Comparison of ENCODE assay signal across 32 mouse cellular contexts in the genomic region with DNA sequence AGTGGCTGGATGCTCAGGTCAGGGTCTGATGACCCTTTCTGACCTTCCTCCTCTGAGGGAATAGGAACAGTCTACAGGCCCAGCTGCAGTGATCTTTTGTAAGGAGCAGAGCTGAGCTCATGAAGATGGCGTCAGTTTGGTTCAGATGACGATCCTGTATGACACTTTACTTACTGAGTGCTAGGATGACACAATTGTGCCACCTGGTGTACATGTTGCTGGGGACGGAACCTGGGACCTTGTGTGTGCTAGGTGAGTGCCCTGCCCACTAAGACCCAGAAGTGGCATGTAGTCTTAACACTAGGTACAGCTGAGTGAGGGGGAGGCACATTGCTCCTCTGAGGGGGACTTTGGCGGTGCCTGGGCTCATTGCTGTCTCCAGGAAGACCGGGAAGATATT. TPM values are rescaled to one million over a fixed set of nuclear protein-coding genes. Genes with fewer than 3 reads are reported as not detected.
DNase-seq lines count a peak whose midpoint lies in the region; ATAC-seq and TF ChIP-seq lines count a peak whose summit lies in the region.
"Had no signal": no experiment of that assay in that cellular context is flagged by ENCODE, and none has a peak within 500 bp of the region (broad histone marks: within the 10 kb centered on the region; RNA-seq: fewer than 3 reads in every experiment).

No protein-coding gene starts in this region.

- no peak overlapping the region for H3K4me2 ChIP-seq in kidney, postnatal 0 days (ENCODE audit: low read length)
- no peak overlapping the region for H3K4me2 ChIP-seq in kidney, embryonic 15.5 days
- H3K4me2 ChIP-seq: embryonic facial prominence, embryonic 13.5 days; forebrain, embryonic 15.5 days; heart, embryonic 15.5 days; limb, embryonic 13.5 days; liver, embryonic 12.5 days; neural tube, embryonic 12.5 days had no signal

- H3K27me3 ChIP-seq in kidney, postnatal 0 days (ENCODE audit: insufficient read depth, low read length), result no peaks in the 10 kb centered on the region
- peaks cover 7% of the 10 kb centered on the region; the same call in 1 of the 2 replicates for H3K27me3 ChIP-seq in kidney, embryonic 15.5 days
- no peaks in the 10 kb centered on the region for H3K27me3 ChIP-seq in splenic B cell, adult 2 months (ENCODE audit: control insufficient read depth, insufficient read depth, low read length, poor library complexity, severe bottlenecking)
- H3K27me3 ChIP-seq: forebrain, embryonic 15.5 days had no signal

- ATAC-seq in CD4-positive, CD25-positive, alpha-beta regulatory T cell, adult 4 months, result no peak
- no peak for ATAC-seq in kidney, postnatal 0 days (replicated peaks; ENCODE audit: low FRiP score, low read depth)
- no peak for ATAC-seq in kidney, embryonic 15.5 days (replicated peaks; ENCODE audit: low FRiP score)
- ATAC-seq in frontal cortex, adult (ENCODE audit: low TSS enrichment), result no peak
- ATAC-seq: forebrain, embryonic 15.5 days; liver, embryonic 12.5 days; lung, postnatal 0 days; midbrain, embryonic 16.5 days had no signal

- H3K9me3 ChIP-seq in kidney, postnatal 0 days (replicated peaks; ENCODE audit: low read length), result no peaks in the 10 kb centered on the region
- no peaks in the 10 kb centered on the region for H3K9me3 ChIP-seq in kidney, embryonic 15.5 days (replicated peaks)
- H3K9me3 ChIP-seq: embryonic facial prominence, embryonic 13.5 days; forebrain, embryonic 10.5 days; forebrain, embryonic 15.5 days; heart, embryonic 10.5 days; heart, embryonic 15.5 days; limb, embryonic 13.5 days; liver, embryonic 12.5 days; midbrain, embryonic 10.5 days; neural tube, embryonic 12.5 days had no signal

- TF ChIP-seq POLR2A in bone marrow macrophage, adult 2 months (IDR thresholded peaks at IDR 0.05; ENCODE audit: borderline replicate concordance, low read depth, low read length), result no peak

- peak; percentile 30; the same call in 1 of the 2 replicates for TF ChIP-seq CTCF in kidney, postnatal 0 days (IDR thresholded peaks at IDR 0.05; ENCODE audit: low read depth)
- TF ChIP-seq CTCF in bone marrow macrophage, adult 2 months (IDR thresholded peaks at IDR 0.05; ENCODE audit: low read depth, low read length), result no peak

- WGBS in kidney, postnatal 0 days, result 66% methylated on average over 5 of the region's 5 CpGs
- WGBS in kidney, embryonic 15.5 days, result 76% methylated on average over 5 of the region's 5 CpGs

- no peak overlapping the region for H3K4me3 ChIP-seq in kidney, postnatal 0 days (replicated peaks; ENCODE audit: low read depth, low read length)
- no peak overlapping the region for H3K4me3 ChIP-seq in kidney, embryonic 15.5 days (replicated peaks)
- H3K4me3 ChIP-seq in bone marrow macrophage, adult 2 months (ENCODE audit: insufficient read depth, low read length), result no peak overlapping the region
- H3K4me3 ChIP-seq: embryonic facial prominence, embryonic 13.5 days; forebrain, embryonic 10.5 days; forebrain, embryonic 15.5 days; heart, embryonic 10.5 days; heart, embryonic 15.5 days; layer of hippocampus, adult 2 months; left cerebral cortex, adult 2 months; limb, embryonic 13.5 days; liver, embryonic 12.5 days; midbrain, embryonic 10.5 days; neural tube, embryonic 12.5 days had no signal

- DNase-seq in CD4-positive, CD25-positive, alpha-beta regulatory T cell, adult 2 months (ENCODE audit: low read depth, low spot score), result peak; percentile 56
- no peak for DNase-seq in kidney, postnatal 0 days (ENCODE audit: low spot score)
- DNase-seq in splenic B cell, adult 2 months (ENCODE audit: low read depth, low spot score), result peak; percentile 47
- DNase-seq in left cerebral cortex, postnatal 14 days (ENCODE audit: low spot score in 2 of 2), result no peak
- DNase-seq: adrenal gland, adult 8-10 months; cerebellum, adult 11-12 months; cerebellum, adult 9-11 months; heart, adult 11 months; kidney, adult 8-10 months; kidney, postnatal 36 days; lung, adult 18-20 months; lung, postnatal 4 days; right cerebral cortex, adult 18-20 months; right cerebral cortex, postnatal 4 days; thymus, postnatal 4 days had no signal

- intact Hi-C loops in left cerebral cortex, postnatal 14 days (cut with DNase I), result no loop called here

- H3K9ac ChIP-seq in kidney, postnatal 0 days (ENCODE audit: low read depth, low read length), result no peak overlapping the region
- H3K9ac ChIP-seq in kidney, embryonic 15.5 days, result no peak overlapping the region
- H3K9ac ChIP-seq: embryonic facial prominence, embryonic 13.5 days; forebrain, embryonic 15.5 days; heart, embryonic 15.5 days; limb, embryonic 13.5 days; liver, embryonic 12.5 days; neural tube, embryonic 12.5 days had no signal

- H3K4me1 ChIP-seq in kidney, postnatal 0 days (replicated peaks; ENCODE audit: insufficient read depth, low read length), result no peaks in the 10 kb centered on the region
- no peaks in the 10 kb centered on the region for H3K4me1 ChIP-seq in kidney, embryonic 15.5 days
- H3K4me1 ChIP-seq in bone marrow macrophage, adult 2 months (ENCODE audit: control insufficient read depth, insufficient read depth, low read length), result peaks cover 62% of the 10 kb centered on the region
- H3K4me1 ChIP-seq: embryonic facial prominence, embryonic 13.5 days; forebrain, embryonic 10.5 days; forebrain, embryonic 15.5 days; heart, embryonic 10.5 days; heart, embryonic 15.5 days; limb, embryonic 13.5 days; midbrain, embryonic 10.5 days; neural tube, embryonic 12.5 days had no signal

- H3K27ac ChIP-seq in kidney, postnatal 0 days, result no peak overlapping the region
- H3K27ac ChIP-seq in kidney, embryonic 15.5 days, result no peak overlapping the region
- peak overlapping the region; percentile 78 for H3K27ac ChIP-seq in bone marrow macrophage, adult 2 months (ENCODE audit: insufficient read depth, low read depth, low read length)
- H3K27ac ChIP-seq: embryonic facial prominence, embryonic 13.5 days; forebrain, embryonic 10.5 days; forebrain, embryonic 15.5 days; heart, embryonic 10.5 days; heart, embryonic 15.5 days; layer of hippocampus, adult 2 months; left cerebral cortex, adult 2 months; limb, embryonic 13.5 days; liver, embryonic 12.5 days; midbrain, embryonic 10.5 days; neural tube, embryonic 12.5 days had no signal

- H3K36me3 ChIP-seq in kidney, postnatal 0 days (ENCODE audit: insufficient read depth, low read length), result no peaks in the 10 kb centered on the region
- no peaks in the 10 kb centered on the region for H3K36me3 ChIP-seq in kidney, embryonic 15.5 days
- peaks cover 3% of the 10 kb centered on the region; the same call in 1 of the 2 replicates for H3K36me3 ChIP-seq in splenic B cell, adult 2 months (ENCODE audit: control insufficient read depth, insufficient read depth, low read length, poor library complexity, severe bottlenecking)
- H3K36me3 ChIP-seq: embryonic facial prominence, embryonic 13.5 days; forebrain, embryonic 10.5 days; forebrain, embryonic 15.5 days; heart, embryonic 10.5 days; heart, embryonic 15.5 days; limb, embryonic 13.5 days; midbrain, embryonic 10.5 days; neural tube, embryonic 12.5 days had no signal

RNA-seq across cellular contexts. Expression of a gene that starts 5.0 kb away (rescaled TPM):
- polyA plus RNA-seq in CD4-positive, CD25-positive, alpha-beta regulatory T cell, adult 4 months (2017; shearing (Covaris generic)), result 100 to 1,000 TPM in 1 of 2 experiments, 10 to 100 TPM in 1; 88.9 to 130 TPM
- 0.87 and 1.1 TPM in 2 replicates for polyA plus RNA-seq in kidney, postnatal 0 days (2015; fragmentation: Nextera tagmentation; extraction: Ambion mirVana)
- polyA plus RNA-seq in kidney, embryonic 15.5 days (2015; fragmentation: Nextera tagmentation; extraction: Ambion mirVana), result 1.7 and 1.8 TPM in 2 replicates
- 128 and 138 TPM in 2 replicates for polyA plus RNA-seq in bone marrow macrophage, adult 2 months (2012; ENCODE audit: insufficient read depth, insufficient read length, missing spikeins)
- total RNA-seq in left cerebral cortex, postnatal 14 days (2021), result 1 to 10 TPM; 4.2 to 5.4 TPM

RNA-seq across cellular contexts. Expression of a gene that starts 34.7 kb away (rescaled TPM):
- 1 to 10 TPM; 2.6 to 3.6 TPM for polyA plus RNA-seq in CD4-positive, CD25-positive, alpha-beta regulatory T cell, adult 4 months (2017; shearing (Covaris generic))
- polyA plus RNA-seq in kidney, postnatal 0 days (2015; fragmentation: Nextera tagmentation; extraction: Ambion mirVana), result 40.8 and 43.6 TPM in 2 replicates
- 44.5 and 47.5 TPM in 2 replicates for polyA plus RNA-seq in kidney, embryonic 15.5 days (2015; fragmentation: Nextera tagmentation; extraction: Ambion mirVana)
- polyA plus RNA-seq in bone marrow macrophage, adult 2 months (2012; ENCODE audit: insufficient read depth, insufficient read length, missing spikeins), result 24.6 and 26.6 TPM in 2 replicates
- 1 to 10 TPM; 8.1 to 9.2 TPM for total RNA-seq in left cerebral cortex, postnatal 14 days (2021)

RNA-seq across cellular contexts. Expression of a gene that starts 35.7 kb away (rescaled TPM):
- polyA plus RNA-seq in CD4-positive, CD25-positive, alpha-beta regulatory T cell, adult 4 months (2017; shearing (Covaris generic)), result 10 to 100 TPM; 62.0 to 94.4 TPM
- 37.6 and 40.4 TPM in 2 replicates for polyA plus RNA-seq in kidney, postnatal 0 days (2015; fragmentation: Nextera tagmentation; extraction: Ambion mirVana)
- polyA plus RNA-seq in kidney, embryonic 15.5 days (2015; fragmentation: Nextera tagmentation; extraction: Ambion mirVana), result 35.6 and 39.5 TPM in 2 replicates
- 60.4 and 60.7 TPM in 2 replicates for polyA plus RNA-seq in bone marrow macrophage, adult 2 months (2012; ENCODE audit: insufficient read depth, insufficient read length, missing spikeins)
- 10 to 100 TPM; 18.1 to 19.3 TPM for total RNA-seq in left cerebral cortex, postnatal 14 days (2021)

RNA-seq across cellular contexts. Expression of a gene that starts 56.0 kb away (rescaled TPM):
- polyA plus RNA-seq in CD4-positive, CD25-positive, alpha-beta regulatory T cell, adult 4 months (2017; shearing (Covaris generic)), result 1 to 10 TPM in 1 of 2 experiments, under 1 TPM in 1; 0.85 to 1.3 TPM
- polyA plus RNA-seq in kidney, postnatal 0 days (2015; fragmentation: Nextera tagmentation; extraction: Ambion mirVana), result 2.0 and 2.9 TPM in 2 replicates
- 2.3 and 5.4 TPM in 2 replicates for polyA plus RNA-seq in kidney, embryonic 15.5 days (2015; fragmentation: Nextera tagmentation; extraction: Ambion mirVana)
- 89.2 and 101 TPM in 2 replicates for polyA plus RNA-seq in bone marrow macrophage, adult 2 months (2012; ENCODE audit: insufficient read depth, insufficient read length, missing spikeins)
- under 1 TPM; 0.46 to 0.53 TPM for total RNA-seq in left cerebral cortex, postnatal 14 days (2021)
- polyA plus RNA-seq: midbrain, embryonic 10.5 days had no signal

Comparison
In these comparisons a context has a peak if more than half of its experiments do, and no peak if none do; other contexts are left out.
1. DNase-seq: peak in CD4-positive, CD25-positive, alpha-beta regulatory T cell, adult 2 months (single experiment) and splenic B cell, adult 2 months (single experiment); none in kidney, postnatal 0 days (single experiment) and left cerebral cortex, postnatal 14 days (0 of 2).
2. RNA of a gene that starts 5.0 kb away (polyA plus RNA-seq): 88.9 to 130 TPM in CD4-positive, CD25-positive, alpha-beta regulatory T cell, adult 4 months and 128 to 138 TPM in bone marrow macrophage, adult 2 months; 1.7 to 1.8 TPM in kidney, embryonic 15.5 days and 0.87 to 1.1 TPM in kidney, postnatal 0 days; every median in the first group is over 10 times any median in the second.